Mouse (Mus musculus) liver, embryonic 18 days (tissue): ENCODE results near the gene Elf1. TPM values are rescaled to one million over a fixed set of nuclear protein-coding genes. Genes with fewer than 3 reads are reported as not detected.

ENCODE experiments used
- polyA plus RNA-seq: library from polyadenylated mRNA; depleted of rRNA; stranded (reverse); fragments of >200 nt; gene quantifications from 2 replicates; pipeline ENCODE4 v1.2.3, GENCODE M21; 2012; rRNA removed

Gene Elf1
- 10.4 and 11.4 TPM in 2 replicates for polyA plus RNA-seq

GRCm38 (mm10) chr14:79480624-79481338 is at the start of gene Elf1:
Elf1 (plus strand) TSS chr14:79481194.

DNA sequence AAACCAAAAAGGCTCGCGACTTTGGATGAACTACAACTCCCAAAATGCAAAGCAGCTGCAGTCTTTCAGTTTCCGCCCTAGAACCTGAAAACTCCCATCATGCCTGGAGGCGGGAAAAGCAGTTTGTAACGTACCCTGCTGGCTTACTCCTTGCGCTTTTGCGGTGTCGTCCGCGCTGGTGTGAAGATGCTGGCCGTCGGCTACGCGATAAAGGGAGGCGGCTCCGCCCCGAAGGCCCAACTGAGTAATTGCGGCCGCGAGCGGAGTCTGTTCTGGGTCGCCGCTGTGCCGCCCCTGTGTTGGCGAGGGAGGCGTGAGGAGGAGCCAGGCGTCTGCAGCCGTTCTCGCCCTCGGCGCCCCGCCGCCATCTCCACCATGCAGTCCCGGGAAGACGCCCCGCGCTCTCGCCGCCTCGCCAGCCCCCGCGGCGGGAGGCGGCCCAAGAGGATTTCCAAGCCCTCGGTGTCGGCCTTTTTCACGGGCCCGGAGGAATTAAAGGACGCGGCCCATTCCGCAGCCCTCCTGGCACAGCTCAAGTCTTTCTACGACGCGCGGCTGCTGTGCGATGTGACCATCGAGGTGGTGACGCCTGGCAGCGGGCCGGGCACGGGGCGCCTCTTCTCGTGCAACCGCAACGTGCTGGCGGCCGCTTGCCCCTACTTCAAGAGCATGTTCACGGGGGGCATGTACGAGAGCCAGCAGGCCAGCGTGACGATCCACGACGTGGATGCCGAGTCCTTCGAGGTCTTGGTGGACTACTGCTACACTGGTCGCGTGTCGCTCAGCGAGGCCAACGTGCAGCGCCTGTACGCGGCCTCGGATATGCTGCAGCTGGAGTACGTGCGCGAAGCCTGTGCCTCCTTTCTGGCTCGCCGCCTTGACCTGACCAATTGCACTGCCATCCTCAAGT is 29.1 kb upstream of the Elf1 start, which contains the start of gene Kbtbd6:
Gene Kbtbd6, plus strand, starts transcription at position 155 of the 910 bp plus-strand sequence.

DNA sequence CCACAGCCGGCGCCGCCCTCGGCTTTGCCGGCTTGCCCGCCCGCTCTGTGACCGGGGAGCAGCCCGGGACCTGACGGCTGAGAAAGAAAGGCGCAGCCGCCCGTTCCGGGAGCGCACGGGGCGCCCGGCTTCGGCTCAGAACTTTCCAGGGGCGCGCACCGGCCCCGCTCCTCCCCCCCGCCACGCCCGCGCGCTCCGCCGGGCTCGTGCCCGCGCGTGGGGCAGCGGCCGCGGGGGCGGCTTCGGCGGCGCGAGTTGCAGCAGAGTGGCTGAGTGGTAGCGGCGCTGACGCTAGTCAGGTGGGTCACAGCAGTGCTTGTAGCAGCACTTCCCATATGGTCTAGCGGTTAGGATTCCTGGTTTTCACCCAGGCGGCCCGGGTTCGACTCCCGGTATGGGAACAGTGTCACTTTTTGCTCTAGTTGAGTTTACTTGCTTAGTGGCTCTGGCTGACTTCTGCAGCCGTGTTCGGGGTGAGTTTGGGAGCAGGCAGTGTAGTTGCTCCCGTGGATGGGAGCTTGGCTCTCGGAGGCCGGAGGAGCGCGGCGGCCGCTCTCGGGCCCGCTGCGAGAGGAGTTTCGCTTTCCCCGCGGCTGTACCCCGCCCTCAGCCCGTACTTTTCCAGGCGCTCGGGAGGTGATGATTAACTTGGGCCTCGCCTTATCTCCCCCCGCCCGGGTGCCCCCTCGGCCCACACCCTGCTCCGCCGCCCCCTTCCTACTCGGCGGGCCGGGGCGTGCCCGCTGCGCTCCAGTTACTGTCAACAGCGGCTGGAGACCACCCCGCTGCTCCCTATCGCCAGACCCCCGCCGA is 551 bp downstream of the Elf1 start, which contains the start of gene Wbp4:
Gene Wbp4, minus strand, starts transcription at position 182 of the 813 bp plus-strand sequence.

DNA sequence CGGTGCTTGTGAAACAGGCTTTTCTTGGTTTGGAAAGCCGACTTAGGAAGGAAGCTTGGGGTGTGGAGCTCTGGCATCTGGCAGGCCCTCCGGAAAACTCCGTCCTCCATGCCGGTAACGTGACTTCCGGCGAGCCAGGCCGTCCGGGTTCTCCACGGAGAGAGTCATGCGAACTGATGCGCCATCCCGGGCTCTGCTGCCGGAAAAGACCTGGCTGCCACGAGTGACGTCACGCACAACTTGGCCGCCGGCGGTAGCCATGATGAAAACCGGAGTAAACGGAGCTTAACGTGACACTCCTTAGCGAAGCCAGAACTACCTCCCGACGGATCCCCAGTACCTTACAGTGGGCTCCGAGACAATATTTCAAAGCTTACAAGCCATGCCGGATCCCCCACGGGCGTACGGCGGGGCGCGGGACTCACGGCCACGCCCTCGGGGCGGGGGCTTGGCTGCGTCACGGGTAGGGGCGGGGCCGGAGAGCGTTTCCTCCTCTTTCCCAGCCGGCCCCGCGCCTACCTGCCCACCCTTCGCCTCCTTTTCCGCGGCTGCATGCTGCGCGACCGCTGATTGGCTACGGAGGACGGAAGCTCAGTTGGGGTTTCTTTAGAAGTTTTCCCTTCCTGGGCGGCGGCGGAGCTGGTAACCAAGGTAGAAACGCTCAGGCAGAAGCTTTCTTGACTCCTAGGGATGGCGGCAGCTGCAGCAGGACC is 106.3 kb downstream of the Elf1 start, which contains the start of gene Sugt1:
Gene Sugt1, plus strand, starts transcription at position 553 of the 713 bp plus-strand sequence.

Other genes starting within 250 kb of the Elf1 start
- not detected in 2 replicates for gene Zfp957, start 233.8 kb upstream of the Elf1 start, polyA plus RNA-seq
- 76.3 and 77.8 TPM in 2 replicates for gene Rgcc, start 179.5 kb upstream of the Elf1 start, polyA plus RNA-seq
- 6.2 and 7.6 TPM in 2 replicates for gene Naa16, start 90.4 kb upstream of the Elf1 start, polyA plus RNA-seq
- gene Mtrf1, start 83.4 kb upstream of the Elf1 start, polyA plus RNA-seq: 2.7 and 2.9 TPM in 2 replicates
- gene Kbtbd7, start 54.7 kb upstream of the Elf1 start, polyA plus RNA-seq: 2.2 TPM in 2 replicates
- gene Kbtbd6, start 29.4 kb upstream of the Elf1 start, polyA plus RNA-seq: 0.87 and 1.00 TPM in 2 replicates
- 5.4 and 6.0 TPM in 2 replicates for gene Wbp4, start 326 bp downstream of the Elf1 start, polyA plus RNA-seq
- gene Sugt1, start 106.5 kb downstream of the Elf1 start, polyA plus RNA-seq: 14.2 and 14.5 TPM in 2 replicates
- gene Cnmd, start 181.0 kb downstream of the Elf1 start, polyA plus RNA-seq: 1.8 and 3.5 TPM in 2 replicates